Mouse (Mus musculus) gastrocnemius, adult 8-10 months (tissue): Measurements from ENCODE around the gene Sergef. TPM values are rescaled to one million over a fixed set of nuclear protein-coding genes. Genes with fewer than 3 reads are reported as not detected.

ENCODE experiments used
- DNase-seq, 2 experiments: peaks; one replicate each; pipeline ENCODE4 v3.0.0; 2022; ENCODE audit warnings: low spot score in 2 of 2
- total RNA-seq, 4 experiments: library from RNA; stranded (reverse); gene quantifications; 2 replicates each; pipeline ENCODE4 v1.2.4; 2022

Sergef gene
- total RNA-seq, 4 experiments from 2014 or later: 1.5 to 3.8 (median 3.1) TPM

DNA sequence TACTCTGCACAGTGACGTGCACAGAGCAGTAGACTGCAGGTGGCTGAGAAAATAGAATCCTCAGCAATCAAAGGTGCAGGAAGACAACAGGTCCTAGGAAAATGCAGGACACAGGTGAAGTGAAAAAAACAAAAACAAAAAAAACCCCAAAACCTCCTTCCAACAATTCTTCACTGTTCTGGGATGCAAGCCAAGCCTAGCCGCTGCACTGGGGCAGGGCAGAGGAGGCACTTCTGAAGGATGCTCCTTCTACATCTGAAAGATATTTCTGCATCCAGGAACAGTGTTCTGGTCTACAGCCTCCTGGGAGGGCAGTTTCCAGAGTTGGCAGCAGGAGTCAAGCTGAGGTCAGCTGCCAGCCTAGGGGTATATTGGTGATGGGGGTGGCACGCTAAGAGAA is 181.7 kb downstream of the Sergef start:
- no peak for DNase-seq

DNA sequence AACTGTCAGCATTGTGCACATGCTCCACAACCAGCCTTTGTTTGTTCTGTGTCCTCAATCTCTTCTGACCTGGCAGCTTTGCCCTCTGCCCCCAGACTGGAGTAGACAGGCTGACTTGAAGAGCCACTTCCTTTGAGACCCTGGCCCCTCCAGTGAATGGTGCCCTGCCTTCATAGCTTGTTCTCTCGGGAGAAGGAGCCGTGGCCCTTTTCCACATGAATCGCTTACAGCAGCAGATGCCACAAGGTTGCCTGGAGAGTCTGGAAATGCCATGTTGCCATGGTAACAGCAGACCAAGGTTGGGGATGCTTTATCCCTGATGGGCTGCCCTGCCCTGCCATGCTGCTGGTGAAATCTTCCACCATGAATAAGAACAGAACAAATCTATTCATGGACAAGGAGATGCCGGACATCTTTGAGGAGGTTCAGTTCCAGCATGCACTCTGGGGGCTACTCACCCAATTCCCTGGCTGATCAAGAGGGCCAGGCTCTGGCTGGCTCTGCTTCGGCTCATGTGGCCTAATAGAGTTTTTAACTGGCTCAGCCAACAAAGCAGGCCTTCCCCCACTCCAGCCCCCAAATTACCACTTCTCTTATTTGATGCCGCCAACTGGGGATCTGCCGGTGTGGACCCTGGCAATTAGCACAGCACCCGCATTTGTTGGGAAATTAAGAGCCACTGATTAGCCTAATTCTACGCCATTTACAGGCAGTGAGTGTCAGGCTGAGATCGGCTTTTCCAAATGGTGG is 185.5 kb downstream of the Sergef start:
- no peak for DNase-seq

DNA sequence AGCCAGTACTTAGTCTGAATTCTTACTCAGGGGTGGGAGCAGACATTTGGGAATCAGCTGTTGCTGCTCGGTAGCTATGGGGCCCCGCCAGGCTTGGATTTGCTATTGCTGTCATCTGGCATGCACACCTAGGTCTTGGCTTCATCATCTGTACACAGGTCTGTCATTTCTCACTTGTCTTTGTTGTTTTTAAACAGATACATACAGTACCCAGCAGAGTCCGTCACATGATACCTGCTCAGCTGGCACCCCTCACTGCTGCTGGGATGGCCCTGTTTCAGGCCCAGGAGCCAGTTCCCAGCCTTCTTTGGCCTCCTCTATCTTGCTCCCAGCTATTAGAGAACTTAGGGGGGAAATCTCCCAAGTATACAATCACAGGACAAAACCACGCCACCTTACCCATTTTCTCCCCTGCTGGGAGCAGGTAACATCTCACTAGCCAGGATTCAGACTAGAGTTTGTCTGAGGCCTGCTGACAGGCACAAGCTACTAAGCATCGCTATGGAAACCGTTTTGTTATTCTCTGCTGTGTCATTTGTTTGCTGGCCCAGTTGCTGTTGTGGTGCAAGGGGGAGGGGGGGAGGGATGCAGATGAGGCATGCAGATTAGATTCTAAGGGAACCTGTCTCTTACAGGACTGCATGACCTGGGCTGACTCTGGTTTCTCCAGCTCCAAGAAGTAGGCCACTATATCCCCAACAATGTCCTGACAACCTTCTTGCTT is 190.5 kb downstream of the Sergef start:
- DNase-seq: no peak

DNA sequence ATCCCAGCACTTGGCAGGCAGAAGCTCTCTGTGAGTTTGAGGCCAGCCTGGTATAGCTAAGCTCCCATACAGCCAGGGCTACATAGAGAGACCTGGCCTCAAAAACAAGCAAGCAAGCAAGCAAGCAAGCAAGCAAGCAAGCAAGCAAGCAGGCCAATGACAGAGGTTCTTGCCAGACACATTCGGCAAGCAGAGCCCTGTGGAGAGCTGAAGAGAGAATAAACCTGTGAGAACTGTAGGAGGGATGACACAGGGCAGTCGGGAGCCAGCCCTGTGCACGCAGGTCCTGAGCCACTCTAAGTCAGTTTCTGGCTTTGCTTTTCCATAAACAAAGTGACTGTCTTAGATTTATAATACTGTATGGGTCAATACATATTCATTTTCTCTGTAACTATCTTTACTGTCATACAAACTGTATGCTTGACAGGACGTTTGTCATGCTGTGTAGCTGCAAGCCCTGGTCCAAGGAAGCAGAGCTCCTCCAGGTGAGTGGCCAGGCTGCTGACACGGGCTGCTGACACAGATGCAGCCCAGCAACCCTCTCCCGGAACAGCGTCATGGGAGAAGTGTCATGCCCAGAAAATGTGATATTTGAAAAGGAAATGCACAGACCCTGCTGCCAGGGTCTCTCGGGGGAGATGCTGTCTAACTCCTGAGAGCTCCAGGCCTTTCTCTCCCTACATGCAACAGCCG is 192.0 kb downstream of the Sergef start:
- no peak for DNase-seq

DNA sequence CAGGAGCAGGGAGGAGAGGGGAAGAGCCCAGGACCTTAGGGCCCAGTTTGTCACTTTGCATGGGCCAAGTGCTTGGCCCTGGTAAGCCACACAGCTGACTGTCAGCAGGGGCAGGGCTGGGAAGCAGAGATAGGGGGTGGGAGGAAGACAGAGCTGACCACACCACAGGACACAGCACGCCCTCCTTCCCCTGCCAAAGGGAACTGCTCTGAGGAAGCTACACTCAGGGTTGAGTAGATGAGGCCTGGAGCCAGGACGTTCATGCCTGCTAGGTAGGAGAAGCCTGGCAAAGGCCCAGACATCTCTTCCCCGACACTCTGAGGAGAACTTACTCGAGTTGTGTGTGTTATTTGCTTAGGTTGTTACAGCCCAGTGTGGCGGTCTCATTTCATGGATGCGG is 193.7 kb downstream of the Sergef start:
- no peak for DNase-seq

DNA sequence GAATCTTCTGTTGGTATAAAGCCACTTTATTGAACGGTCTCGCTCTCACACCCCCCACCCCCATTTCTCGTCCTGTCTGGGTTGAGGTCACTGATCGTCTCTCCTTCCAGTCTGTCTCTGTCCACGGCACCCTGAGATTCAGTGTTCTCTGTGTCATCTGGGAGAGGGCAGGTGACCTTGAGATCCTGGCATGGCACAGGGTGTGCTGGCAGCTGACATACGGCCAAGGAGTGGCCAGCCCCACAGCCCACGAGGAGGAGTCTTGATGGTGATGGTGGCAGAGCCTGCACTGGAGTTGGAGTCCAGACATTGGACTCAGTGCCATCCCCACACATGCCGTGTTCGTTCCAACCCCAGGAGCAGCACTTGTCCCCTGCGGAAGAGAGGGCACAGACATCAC is 196.4 kb downstream of the Sergef start:
- DNase-seq: no peak

DNA sequence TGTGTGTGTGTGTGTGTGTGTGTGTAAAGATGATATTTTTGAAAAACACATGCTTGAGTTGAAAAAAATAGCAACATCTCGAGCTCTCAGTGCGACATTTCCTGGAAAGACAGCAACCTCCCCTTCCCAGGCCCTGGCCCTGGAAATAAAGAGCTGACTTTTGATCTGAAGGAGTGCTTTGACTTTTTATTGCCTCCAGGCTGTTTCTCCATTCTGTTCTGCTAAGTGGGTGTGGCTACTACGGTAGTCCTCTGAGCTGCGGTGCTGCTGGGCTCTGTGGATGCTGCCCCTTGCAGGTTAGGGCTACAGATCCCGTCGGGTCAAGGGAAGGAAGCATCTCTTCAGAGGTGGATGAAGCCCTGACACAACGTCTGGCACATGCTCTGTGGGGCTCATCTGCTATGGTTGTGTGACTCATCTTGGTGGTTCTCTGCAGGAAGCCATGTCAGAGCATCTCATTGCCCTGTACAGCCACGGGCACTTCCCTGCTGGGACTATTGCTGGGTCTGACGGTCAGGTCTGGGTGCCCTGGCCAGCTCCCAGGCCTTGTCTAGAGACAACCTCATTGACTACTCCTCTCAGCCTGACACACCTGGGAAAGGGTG is 201.0 kb downstream of the Sergef start:
- DNase-seq: no peak

DNA sequence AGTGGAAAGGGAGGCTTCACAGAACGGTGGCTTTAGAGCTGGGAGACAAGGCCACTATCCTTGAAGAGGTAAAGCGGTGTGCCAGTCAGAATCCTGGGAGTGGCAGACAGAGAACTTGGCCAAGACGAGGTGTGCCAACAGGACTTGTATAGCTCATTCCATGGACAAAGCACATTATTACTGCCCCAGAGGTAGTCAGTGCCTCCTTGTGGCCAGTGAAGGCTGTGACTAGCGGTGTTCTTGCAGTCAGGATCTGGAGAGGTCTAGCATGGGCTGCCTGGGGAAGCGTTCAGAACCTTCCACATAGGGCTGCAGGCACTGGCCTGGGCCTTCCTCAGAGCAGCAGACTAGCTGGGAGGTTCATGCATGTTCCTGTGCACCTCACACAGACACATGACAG is 203.8 kb downstream of the Sergef start:
- peak in 1 of 2 experiments; percentile 31 for DNase-seq

DNA sequence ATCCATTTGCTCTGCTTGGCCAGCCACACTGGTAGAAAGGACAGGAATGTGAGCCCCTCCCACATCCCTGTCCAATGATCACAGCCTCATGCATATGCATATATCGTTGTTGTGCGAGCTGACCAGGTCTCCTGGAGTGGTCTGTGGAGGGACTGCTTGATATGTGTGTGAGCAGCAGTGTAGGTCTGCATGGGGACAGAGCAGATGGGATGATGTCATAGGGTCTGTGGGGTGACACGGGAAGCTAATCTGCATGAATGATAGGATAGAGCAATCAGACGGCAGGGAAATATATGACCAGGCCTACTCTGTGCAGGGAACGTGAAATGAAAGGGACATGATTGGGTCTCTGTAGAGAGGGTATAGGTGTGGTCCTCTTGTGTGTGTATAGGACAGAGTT is 205.7 kb downstream of the Sergef start:
- DNase-seq: no peak

DNA sequence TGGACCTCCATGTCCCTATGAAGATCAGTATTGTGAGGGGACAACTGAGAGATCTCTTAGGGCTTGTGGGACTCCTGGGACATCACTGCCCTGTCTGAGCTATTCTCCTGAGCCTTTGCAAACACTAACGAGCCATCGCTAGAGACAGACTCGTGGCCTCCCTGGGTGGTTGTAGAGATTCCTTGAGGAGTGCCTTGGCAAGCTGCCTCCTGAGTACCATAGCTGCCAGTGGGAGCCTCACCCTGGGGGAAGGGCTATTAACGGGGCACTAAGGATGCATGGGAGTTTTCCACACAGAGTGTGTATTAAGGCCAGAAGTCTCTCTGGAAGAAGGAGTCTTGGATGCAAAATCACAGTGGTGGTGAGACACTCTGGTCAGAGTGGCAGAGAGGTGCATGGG is 214.6 kb downstream of the Sergef start:
- DNase-seq: no peak

DNA sequence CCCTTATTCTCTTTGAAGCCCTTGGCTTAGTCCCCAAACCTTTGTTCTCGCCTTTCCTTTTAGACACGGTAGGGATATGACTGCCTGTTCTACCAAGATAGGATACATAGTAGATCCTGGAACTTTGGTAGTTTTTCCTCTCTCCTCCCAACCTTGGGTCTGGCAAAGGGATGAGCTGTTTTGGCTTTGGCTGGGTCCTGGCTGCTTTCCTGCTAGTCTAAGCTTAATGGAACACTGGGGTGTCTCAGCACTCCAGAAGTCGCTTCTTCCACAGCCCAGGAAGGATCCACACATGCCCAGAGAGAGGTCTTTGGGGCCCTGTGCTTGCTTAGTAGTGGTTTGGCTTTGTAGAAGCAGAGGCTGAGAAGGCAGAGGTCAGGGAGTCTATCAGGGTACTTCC is 215.7 kb downstream of the Sergef start:
- no peak for DNase-seq

DNA sequence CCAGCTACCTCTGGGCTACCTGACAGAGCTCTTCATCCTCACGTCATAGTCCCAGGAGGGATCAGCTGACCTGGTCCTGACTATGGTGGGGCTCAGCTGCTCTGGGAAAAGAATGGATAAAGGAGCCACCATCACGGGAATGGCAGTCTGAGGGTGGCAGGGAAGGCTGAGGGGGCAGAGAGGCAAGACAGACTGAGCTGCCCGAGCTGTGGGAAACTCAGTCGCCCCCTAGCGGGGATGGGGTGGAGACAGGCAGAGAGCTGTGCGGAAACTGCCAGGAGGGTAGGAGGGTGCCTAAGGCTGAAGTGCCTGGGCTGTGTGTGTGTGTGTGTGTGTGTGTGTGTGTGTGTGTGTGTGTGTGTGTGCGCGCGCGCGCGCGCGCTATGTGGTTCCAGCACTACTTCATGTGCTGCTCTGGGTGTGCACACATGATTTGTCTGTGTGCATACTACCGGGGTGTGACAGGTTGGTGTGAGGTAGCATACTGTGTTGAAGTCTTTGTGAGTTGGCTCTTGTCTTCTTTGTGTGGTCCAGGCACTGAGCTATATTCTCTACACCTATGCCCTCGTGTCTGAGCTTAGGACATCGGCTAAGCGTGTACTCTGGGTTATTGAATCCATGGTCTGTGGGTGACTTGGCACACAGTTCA is 216.7 kb downstream of the Sergef start:
- peak in 1 of 2 experiments; percentile 62 for DNase-seq

DNA sequence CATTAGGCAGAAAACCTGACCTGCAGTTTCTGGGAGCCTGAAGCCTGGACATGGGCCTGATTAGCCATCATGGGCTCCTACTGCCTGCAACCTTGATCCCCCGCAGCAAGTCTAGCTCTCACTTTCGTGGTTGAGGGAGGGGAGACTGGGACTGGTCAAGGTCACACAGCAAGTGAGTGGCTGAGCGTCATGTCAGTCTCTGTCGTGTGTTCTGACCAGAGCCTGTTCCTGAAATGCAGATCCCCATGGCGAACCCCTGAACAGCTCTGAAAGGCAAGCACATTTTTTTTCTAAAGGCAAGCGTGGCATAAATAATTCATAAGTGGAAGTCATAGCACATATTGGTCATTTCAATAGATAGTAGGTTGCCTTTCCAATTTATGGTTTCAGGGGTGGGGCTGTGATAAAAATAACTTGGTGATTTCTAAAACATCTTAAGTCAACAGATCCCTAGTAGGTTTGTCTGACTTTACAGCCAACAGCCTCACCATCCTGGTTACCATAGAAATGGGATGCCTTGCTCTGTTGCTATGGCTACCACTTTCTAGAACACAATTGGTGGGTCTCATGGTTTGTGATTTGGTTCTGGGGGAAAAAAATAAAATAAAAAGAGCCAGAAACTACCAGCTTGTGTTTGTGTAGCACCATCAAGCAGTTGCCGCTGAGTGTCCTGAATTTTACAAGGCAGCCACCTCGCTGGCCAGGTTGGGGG is 217.4 kb downstream of the Sergef start:
- no peak for DNase-seq

DNA sequence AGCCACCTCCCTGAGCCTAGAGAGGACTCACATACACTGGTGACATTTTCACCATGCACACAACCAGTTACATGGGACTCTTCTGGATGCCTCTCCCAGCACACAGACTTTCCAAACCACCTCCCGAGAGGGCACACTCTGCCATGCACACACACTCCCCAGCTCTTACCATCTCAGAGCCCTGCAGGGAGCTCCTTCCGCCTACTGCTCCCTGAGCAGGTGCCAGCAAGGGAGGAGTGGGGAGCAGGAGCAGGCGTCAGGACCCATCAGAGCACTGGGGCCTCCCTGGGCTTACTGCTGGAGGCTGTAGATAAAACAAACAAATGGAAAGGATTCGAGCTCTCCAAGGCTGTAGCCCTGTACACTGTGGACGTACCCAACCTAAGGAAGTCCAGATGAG is 218.1 kb downstream of the Sergef start:
- DNase-seq: no peak

DNA sequence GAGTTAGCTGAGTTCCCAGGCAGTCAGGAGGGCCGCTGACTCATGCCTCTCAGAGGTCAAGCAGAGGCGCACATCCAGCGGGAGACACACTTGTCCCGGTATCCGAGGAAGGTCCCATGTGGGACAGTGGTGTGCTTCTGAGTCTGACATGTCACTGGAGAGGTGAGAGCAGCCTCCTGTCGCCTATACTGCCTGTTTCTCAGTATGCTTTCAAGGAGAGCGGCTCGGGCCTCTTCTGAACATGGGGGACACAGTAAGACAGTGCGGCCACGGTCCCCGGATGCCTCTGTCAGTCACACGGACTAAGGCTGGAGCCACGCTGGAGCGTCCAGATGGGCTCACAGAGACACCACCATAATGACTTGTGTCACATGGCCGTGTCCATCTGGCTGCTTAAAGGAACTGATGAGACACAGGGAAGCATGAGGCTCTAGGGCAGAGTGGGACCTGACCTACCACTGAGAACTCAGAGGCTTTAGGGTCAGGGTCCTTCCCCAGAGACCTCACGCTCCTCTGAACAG is 221.4 kb downstream of the Sergef start:
- DNase-seq: no peak

DNA sequence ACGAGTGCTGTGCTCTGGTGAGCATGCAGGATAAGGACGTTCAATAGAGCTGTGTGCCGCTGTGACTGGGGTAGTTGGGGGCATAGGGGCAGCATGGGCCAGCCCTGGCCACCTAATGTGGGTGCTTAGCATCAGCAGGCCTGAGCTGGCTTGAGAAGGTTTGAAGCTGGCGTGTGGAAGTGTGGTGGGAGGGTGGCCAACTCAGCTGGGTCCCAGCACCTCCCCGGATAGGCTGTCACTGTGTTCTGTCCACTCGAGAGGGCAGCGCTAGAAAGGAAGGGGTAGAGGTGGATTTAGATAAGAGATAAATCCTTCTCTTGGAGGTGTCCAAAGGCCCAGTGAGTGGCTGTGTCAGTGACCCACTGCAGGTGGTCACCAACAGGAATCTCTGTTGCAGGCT is 222.1 kb downstream of the Sergef start:
- no peak for DNase-seq

DNA sequence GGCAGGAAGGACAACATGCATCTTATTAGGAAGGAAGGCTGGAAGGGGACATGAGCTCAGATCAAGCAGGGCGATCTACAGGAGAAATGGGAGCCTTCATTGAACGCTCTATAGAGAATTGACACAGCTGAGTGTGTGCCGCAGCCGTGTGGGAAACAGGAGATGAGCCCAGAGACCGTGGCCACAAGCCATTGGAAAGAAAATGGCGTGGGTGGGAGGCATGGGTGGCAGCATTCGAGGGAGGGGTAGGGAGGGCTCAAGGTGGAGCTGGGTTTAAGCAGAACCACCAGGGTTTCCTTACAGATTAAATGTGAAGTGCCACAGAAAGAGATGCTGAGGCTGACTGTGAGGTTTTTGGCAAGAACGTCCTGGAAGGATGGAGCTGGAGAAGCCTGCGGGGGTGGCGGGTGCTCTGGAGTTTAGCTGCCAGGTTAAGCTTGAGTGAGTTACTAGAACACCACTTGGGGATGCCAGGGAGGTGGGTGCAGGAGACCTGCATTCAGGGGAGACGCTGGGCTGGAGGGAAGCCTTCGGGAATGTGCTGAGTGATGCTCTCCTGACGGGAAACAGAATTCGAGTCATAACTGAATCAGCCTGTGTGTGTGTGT is 223.7 kb downstream of the Sergef start:
- DNase-seq: no peak

DNA sequence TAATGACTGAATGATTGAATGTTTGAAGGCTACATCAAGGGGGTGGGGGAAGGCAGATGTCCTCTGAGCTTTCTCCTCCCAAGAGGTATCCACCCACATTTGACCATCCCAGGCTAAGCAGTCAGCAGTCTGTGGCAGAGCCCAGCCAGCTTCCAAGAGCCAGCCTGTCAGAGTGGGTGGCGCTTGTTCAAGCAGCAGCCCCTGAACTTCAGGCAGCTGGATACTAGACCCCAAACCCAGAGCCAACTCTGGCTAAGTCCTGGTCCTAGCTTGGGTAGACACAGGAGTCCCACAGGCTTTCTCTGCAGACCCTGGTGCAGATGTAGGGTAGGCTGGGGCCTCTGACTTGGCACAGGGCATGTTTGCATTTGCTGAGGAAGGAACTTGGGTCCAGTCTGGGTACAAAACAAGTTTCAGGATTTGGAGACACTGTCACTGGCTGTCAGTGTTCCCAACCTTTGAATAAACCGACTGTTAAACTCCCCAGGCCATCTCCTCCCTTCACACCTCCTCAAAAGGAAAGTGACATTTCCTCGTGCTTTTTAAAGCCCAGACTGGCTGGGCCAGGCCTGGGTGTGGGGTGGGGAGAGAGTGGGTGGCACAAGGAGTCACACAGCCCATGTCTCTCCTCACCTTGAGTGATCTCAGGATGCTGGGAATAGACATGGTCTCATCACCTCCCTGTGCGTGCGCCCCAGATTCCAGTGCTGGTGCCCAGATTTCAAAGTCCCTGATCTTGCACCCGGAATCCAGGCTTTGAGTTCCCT is 225.5 kb downstream of the Sergef start:
- DNase-seq: peak; percentile 40 to 72

DNA sequence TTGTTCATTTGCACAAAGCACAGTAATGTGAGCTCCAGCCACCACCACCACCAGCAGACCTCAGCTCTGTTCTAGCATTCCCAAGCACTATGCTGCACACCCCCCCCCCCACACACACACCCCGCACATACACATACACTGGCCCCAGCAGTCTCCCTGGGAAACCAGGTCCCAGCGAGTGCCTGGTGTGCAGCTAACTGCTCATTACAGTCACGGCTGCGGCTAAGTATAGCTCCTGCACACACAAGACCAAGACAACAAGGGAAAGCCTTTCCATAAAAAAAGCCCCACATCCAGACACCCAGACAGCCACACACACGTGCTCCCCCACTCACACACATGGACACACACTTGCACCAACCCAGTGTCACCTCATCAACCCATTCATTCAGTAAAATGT is 226.8 kb downstream of the Sergef start:
- no peak for DNase-seq
